Mouse (Mus musculus): Measurements from ENCODE around the gene Lgalsl. TPM values are rescaled to one million over a fixed set of nuclear protein-coding genes. Genes with fewer than 3 reads are reported as not detected.

Lgalsl gene
- polyA plus RNA-seq, 1 experiment from 2014 or later: 28.1 TPM

Other genes with a start within 250 kb of the Lgalsl start
- gene Aftph, start 89.5 kb downstream of the Lgalsl start, polyA plus RNA-seq (2014; fragmentation: Nextera tagmentation; extraction: Ambion mirVana): 16.5 and 19.0 TPM in 2 replicates